Mouse (Mus musculus): ENCODE measurements around the gene Rsph9.

Gene Rsph9

GRCm38 (mm10) chr17:46143578-46144423 is at the start of gene Rsph9:
Gene Rsph9, minus strand, starts transcription at chr17:46144216.
- DNase-seq: peak; percentile 84

GRCm38 (mm10) chr17:46188829-46189228 is 44.8 kb upstream of the Rsph9 start:
- no peak for DNase-seq

- no peak for DNase-seq
These were observed 38.3 kb upstream of the Rsph9 start for GRCm38 (mm10) chr17:46182273-46182672.

GRCm38 (mm10) chr17:46170538-46170937 is 26.5 kb upstream of the Rsph9 start:
- DNase-seq: no peak

GRCm38 (mm10) chr17:46168768-46169167 is 24.8 kb upstream of the Rsph9 start:
- DNase-seq: no peak

GRCm38 (mm10) chr17:46168318-46168717 is 24.3 kb upstream of the Rsph9 start:
- DNase-seq: no peak

GRCm38 (mm10) chr17:46167014-46167413 is 23.0 kb upstream of the Rsph9 start:
- no peak for DNase-seq

- no peak for DNase-seq
These were observed 22.3 kb upstream of the Rsph9 start for GRCm38 (mm10) chr17:46166270-46166669.

- no peak for DNase-seq
These were observed 21.4 kb upstream of the Rsph9 start for GRCm38 (mm10) chr17:46165460-46165859.

- no peak for DNase-seq
These were observed 20.8 kb upstream of the Rsph9 start for GRCm38 (mm10) chr17:46164791-46165190.

GRCm38 (mm10) chr17:46164301-46164700 is 20.3 kb upstream of the Rsph9 start:
- DNase-seq: no peak

GRCm38 (mm10) chr17:46162951-46163421 is 19.0 kb upstream of the Rsph9 start:
- DNase-seq: no peak

- no peak for DNase-seq
These were observed 18.5 kb upstream of the Rsph9 start for GRCm38 (mm10) chr17:46162551-46162950.

- no peak for DNase-seq
These were observed 17.7 kb upstream of the Rsph9 start for GRCm38 (mm10) chr17:46161710-46162109.

- no peak for DNase-seq
These were observed 17.2 kb upstream of the Rsph9 start for GRCm38 (mm10) chr17:46161179-46161578.

- peak; percentile 95 for DNase-seq
These were observed 16.7 kb upstream of the Rsph9 start, which contains the start of gene Gtpbp2 for GRCm38 (mm10) chr17:46160686-46161085. Gene Gtpbp2, plus strand, starts transcription at chr17:46161032.

- peak; percentile 85 for DNase-seq
These were observed 16.2 kb upstream of the Rsph9 start for GRCm38 (mm10) chr17:46160090-46160662.

GRCm38 (mm10) chr17:46159236-46159635 is 15.2 kb upstream of the Rsph9 start:
- no peak for DNase-seq

- DNase-seq: no peak
These were observed 13.1 kb upstream of the Rsph9 start for GRCm38 (mm10) chr17:46157131-46157530.

- DNase-seq: no peak
These were observed 12.7 kb upstream of the Rsph9 start for GRCm38 (mm10) chr17:46156680-46157079.

GRCm38 (mm10) chr17:46154336-46154735 is 10.3 kb upstream of the Rsph9 start:
- no peak for DNase-seq

GRCm38 (mm10) chr17:46152847-46153782 is 9.1 kb upstream of the Rsph9 start, which contains the start of gene Mad2l1bp:
Gene Mad2l1bp, minus strand, starts transcription at chr17:46153553.
- DNase-seq: peak; percentile 86

- DNase-seq: no peak
These were observed 4.1 kb downstream of the Rsph9 start for GRCm38 (mm10) chr17:46139872-46140271.
